Mouse (Mus musculus): ENCODE measurements around the gene Mlst8. TPM values are rescaled to one million over a fixed set of nuclear protein-coding genes. Genes with fewer than 3 reads are reported as not detected.

Mlst8 gene
- polyA plus RNA-seq, 1 experiment from 2014 or later, result 29.8 TPM

GRCm38 (mm10) chr17:24494627-24495335 is 15.9 kb upstream of the Mlst8 start:
- no peak for ATAC-seq (ENCODE audit: low read depth)
- H3K4me2 ChIP-seq (ENCODE audit: low read depth, low read length), result no peak overlapping the region
- no peak overlapping the region for H3K27ac ChIP-seq (ENCODE audit: low read length)
- no peak overlapping the region for H3K9ac ChIP-seq (ENCODE audit: low read length)
- no peaks in the 10 kb centered on the region for H3K36me3 ChIP-seq (ENCODE audit: control insufficient read depth, insufficient read depth, low read length)
- H3K27me3 ChIP-seq (ENCODE audit: control insufficient read depth, insufficient read depth, low read depth, low read length), result peaks cover 7% of the 10 kb centered on the region
- H3K4me1 ChIP-seq (replicated peaks; ENCODE audit: control insufficient read depth, insufficient read depth, low read length), result no peaks in the 10 kb centered on the region
- H3K9me3 ChIP-seq (ENCODE audit: control insufficient read depth, low read length), result no peaks in the 10 kb centered on the region
- no peak overlapping the region for H3K4me3 ChIP-seq (ENCODE audit: low read length)
- 45% methylated on average over 2 of the region's 2 CpGs for WGBS

DNA sequence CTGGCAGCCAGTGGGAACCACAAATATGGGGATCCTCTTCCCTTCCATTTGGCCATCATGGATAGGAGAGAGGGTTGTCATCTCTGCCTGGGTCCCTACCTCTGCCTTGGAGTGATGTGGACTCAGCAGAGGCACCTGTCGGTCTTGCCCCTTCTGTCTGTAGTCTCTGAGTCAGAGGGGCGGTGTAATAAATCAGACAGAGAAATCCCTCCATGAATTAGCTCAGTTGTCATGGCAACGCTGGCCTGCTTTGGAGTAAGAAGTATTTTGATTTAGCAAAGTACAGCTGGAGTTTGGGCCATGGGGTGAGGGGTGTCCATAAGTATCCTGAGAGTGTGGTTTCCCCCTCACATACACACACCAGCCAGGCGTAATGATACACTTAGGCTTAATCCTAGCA is 11.5 kb upstream of the Mlst8 start:
- WGBS, result 66% methylated on average over 4 of the region's 4 CpGs
- no peak for ATAC-seq (ENCODE audit: low read depth)
- no peak overlapping the region for H3K4me3 ChIP-seq (ENCODE audit: low read length)
- peaks cover 9% of the 10 kb centered on the region for H3K4me1 ChIP-seq (replicated peaks; ENCODE audit: control insufficient read depth, insufficient read depth, low read length)
- peaks cover 32% of the 10 kb centered on the region for H3K27me3 ChIP-seq (ENCODE audit: control insufficient read depth, insufficient read depth, low read depth, low read length)
- H3K27ac ChIP-seq (ENCODE audit: low read length), result no peak overlapping the region
- H3K9ac ChIP-seq (ENCODE audit: low read length), result no peak overlapping the region
- no peak overlapping the region for H3K4me2 ChIP-seq (ENCODE audit: low read depth, low read length)
- H3K9me3 ChIP-seq (ENCODE audit: control insufficient read depth, low read length), result no peaks in the 10 kb centered on the region
- no peaks in the 10 kb centered on the region for H3K36me3 ChIP-seq (ENCODE audit: control insufficient read depth, insufficient read depth, low read length)

- 0 out of 2 replicates have a peak, but pooled peaks have one; percentile 24 for ATAC-seq (ENCODE audit: low read depth)
- H3K9me3 ChIP-seq (ENCODE audit: control insufficient read depth, low read length), result no peaks in the 10 kb centered on the region
These were observed 10.6 kb upstream of the Mlst8 start for GRCm38 (mm10) chr17:24489265-24490030.

GRCm38 (mm10) chr17:24488662-24489264 is 9.9 kb upstream of the Mlst8 start:
- Histone ChIP-seq H3K27me3 (ENCODE audit: control insufficient read depth, insufficient read depth, low read depth, low read length) (peaks cover 32% of the 10 kb centered on the region), H3K9me3 (ENCODE audit: control insufficient read depth, low read length) (no peaks in the 10 kb centered on the region), H3K4me3 (ENCODE audit: low read length) (peak overlapping the region; percentile 72), H3K27ac (ENCODE audit: low read length) (no peak overlapping the region), H3K9ac (ENCODE audit: low read length) (peak overlapping the region; percentile 74), H3K36me3 (ENCODE audit: control insufficient read depth, insufficient read depth, low read length) (no peaks in the 10 kb centered on the region), H3K4me2 (ENCODE audit: low read depth, low read length) (peak overlapping the region; percentile 100), H3K4me1 (replicated peaks; ENCODE audit: control insufficient read depth, insufficient read depth, low read length) (peaks cover 9% of the 10 kb centered on the region)
- WGBS, result under 1% methylated on average over 44 of the region's 81 CpGs
- peak; percentile 74 for ATAC-seq (ENCODE audit: low read depth)

More at GRCm38 (mm10) chr17:24489265-24490030, 10.6 kb upstream of the Mlst8 start:
- Histone ChIP-seq H3K36me3 (ENCODE audit: control insufficient read depth, insufficient read depth, low read length) (no peaks in the 10 kb centered on the region), H3K9ac (ENCODE audit: low read length) (peak overlapping the region; percentile 74), H3K4me1 (replicated peaks; ENCODE audit: control insufficient read depth, insufficient read depth, low read length) (peaks cover 9% of the 10 kb centered on the region), H3K27ac (ENCODE audit: low read length) (no peak overlapping the region), H3K4me3 (ENCODE audit: low read length) (peak overlapping the region; percentile 72), H3K4me2 (ENCODE audit: low read depth, low read length) (peak overlapping the region; percentile 100), H3K27me3 (ENCODE audit: control insufficient read depth, insufficient read depth, low read depth, low read length) (peaks cover 32% of the 10 kb centered on the region)
- 19% methylated on average over 19 of the region's 19 CpGs for WGBS

DNA sequence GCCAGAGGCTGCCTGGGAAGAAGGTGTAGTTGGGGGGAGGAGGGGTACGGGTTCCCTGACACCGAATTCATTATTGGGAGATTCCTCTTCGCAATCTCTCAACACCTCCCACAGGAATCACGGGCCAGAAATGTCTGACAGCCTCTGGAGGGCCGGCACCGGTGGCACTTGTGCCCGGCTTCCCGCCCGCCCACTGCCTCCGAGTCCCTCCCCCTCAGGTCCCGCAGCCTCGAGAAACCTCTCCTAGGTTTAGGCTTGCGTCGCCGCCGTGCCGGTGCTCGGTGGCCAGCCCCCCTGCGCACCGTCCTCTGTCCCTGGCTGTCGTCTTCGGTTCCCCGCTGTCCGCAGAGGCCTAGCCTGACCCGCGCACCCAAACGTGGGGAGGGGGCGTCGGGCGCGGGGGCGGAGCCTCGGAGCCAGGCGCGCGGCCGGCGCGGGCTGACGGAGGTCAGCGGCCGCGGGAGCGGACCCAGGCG is 9.3 kb upstream of the Mlst8 start, which contains the start of gene Caskin1:
Gene Caskin1, plus strand, starts transcription at position 416 of the 476 bp plus-strand sequence.
- H3K9me3 ChIP-seq (ENCODE audit: control insufficient read depth, low read length), result no peaks in the 10 kb centered on the region
- H3K36me3 ChIP-seq (ENCODE audit: control insufficient read depth, insufficient read depth, low read length), result no peaks in the 10 kb centered on the region
- H3K4me3 ChIP-seq (ENCODE audit: low read length), result peak within 1 kb of the TSS; percentile 72
- H3K27ac ChIP-seq (ENCODE audit: low read length), result no peak within 1 kb of the TSS
- peaks cover 32% of the 10 kb centered on the region for H3K27me3 ChIP-seq (ENCODE audit: control insufficient read depth, insufficient read depth, low read depth, low read length)
- peak; percentile 57 for ATAC-seq (ENCODE audit: low read depth)
- H3K4me2 ChIP-seq (ENCODE audit: low read depth, low read length), result peak within 1 kb of the TSS; percentile 100
- H3K4me1 ChIP-seq (replicated peaks; ENCODE audit: control insufficient read depth, insufficient read depth, low read length), result peaks cover 9% of the 10 kb centered on the region
- peak within 1 kb of the TSS; percentile 74 for H3K9ac ChIP-seq (ENCODE audit: low read length)
- under 1% methylated on average over 37 of the region's 45 CpGs for WGBS

DNA sequence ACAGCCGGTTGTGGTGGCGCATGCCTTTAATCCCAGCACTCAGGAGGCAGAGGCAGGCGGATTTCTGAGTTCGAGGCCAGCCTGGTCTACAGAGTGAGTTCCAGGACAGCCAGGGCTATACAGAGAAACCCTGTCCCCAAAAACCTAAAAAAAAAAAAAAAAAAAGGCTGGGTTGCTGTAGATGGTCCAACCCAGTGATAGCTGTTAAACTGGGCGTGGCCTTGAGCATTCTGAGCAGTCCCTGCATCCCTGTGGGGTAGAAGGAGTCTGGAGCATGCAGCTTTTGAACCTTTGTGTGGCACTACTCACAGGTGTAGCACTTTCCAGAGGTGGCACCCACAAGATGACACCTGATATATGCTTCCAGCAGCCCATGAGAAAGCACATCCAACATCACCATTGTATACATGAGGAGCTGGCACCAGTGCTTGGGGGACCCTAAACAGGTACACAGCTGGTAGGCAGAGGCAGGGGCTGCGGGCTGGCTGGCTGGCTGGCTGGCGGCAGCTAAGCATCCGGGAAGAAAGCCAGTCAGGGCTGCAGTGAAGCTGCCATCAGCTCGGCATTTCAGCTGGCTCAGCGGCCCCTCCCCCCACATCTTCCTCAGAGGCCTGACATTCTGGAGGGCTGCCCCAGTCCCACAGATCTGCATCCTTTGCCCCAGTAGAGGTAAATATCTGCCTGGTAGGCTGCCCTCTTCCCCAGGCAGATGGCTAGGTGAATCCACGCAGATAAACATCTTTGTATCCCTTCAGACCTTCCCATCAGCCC is 6.4 kb upstream of the Mlst8 start:
- H3K4me2 ChIP-seq (ENCODE audit: low read depth, low read length), result no peak overlapping the region
- no peak for ATAC-seq (ENCODE audit: low read depth)
- 48% methylated on average over 11 of the region's 11 CpGs for WGBS
- H3K9me3 ChIP-seq (ENCODE audit: control insufficient read depth, low read length), result no peaks in the 10 kb centered on the region
- peaks cover 30% of the 10 kb centered on the region for H3K27me3 ChIP-seq (ENCODE audit: control insufficient read depth, insufficient read depth, low read depth, low read length)
- H3K4me3 ChIP-seq (ENCODE audit: low read length), result no peak overlapping the region
- H3K9ac ChIP-seq (ENCODE audit: low read length), result no peak overlapping the region
- peaks cover 9% of the 10 kb centered on the region for H3K4me1 ChIP-seq (replicated peaks; ENCODE audit: control insufficient read depth, insufficient read depth, low read length)
- H3K36me3 ChIP-seq (ENCODE audit: control insufficient read depth, insufficient read depth, low read length), result no peaks in the 10 kb centered on the region
- no peak overlapping the region for H3K27ac ChIP-seq (ENCODE audit: low read length)

- Histone ChIP-seq H3K36me3 (ENCODE audit: control insufficient read depth, insufficient read depth, low read length) (no peaks in the 10 kb centered on the region), H3K4me1 (replicated peaks; ENCODE audit: control insufficient read depth, insufficient read depth, low read length) (peaks cover 8% of the 10 kb centered on the region), H3K4me2 (ENCODE audit: low read depth, low read length) (no peak overlapping the region), H3K9ac (ENCODE audit: low read length) (no peak overlapping the region), H3K9me3 (ENCODE audit: control insufficient read depth, low read length) (no peaks in the 10 kb centered on the region), H3K27ac (ENCODE audit: low read length) (no peak overlapping the region), H3K27me3 (ENCODE audit: control insufficient read depth, insufficient read depth, low read depth, low read length) (peaks cover 14% of the 10 kb centered on the region), H3K4me3 (ENCODE audit: low read length) (no peak overlapping the region)
- WGBS, result 80% methylated on average over 3 of the region's 3 CpGs
- no peak for ATAC-seq (ENCODE audit: low read depth)
These were observed 4.6 kb upstream of the Mlst8 start for GRCm38 (mm10) chr17:24483495-24483894.

GRCm38 (mm10) chr17:24481027-24481815 is 2.3 kb upstream of the Mlst8 start:
- Histone ChIP-seq H3K4me1 (replicated peaks; ENCODE audit: control insufficient read depth, insufficient read depth, low read length) (peaks cover 10% of the 10 kb centered on the region), H3K36me3 (ENCODE audit: control insufficient read depth, insufficient read depth, low read length) (peaks cover 7% of the 10 kb centered on the region), H3K4me2 (ENCODE audit: low read depth, low read length) (no peak overlapping the region), H3K27me3 (ENCODE audit: control insufficient read depth, insufficient read depth, low read depth, low read length) (no peaks in the 10 kb centered on the region), H3K27ac (ENCODE audit: low read length) (no peak overlapping the region), H3K4me3 (ENCODE audit: low read length) (no peak overlapping the region), H3K9me3 (ENCODE audit: control insufficient read depth, low read length) (no peaks in the 10 kb centered on the region), H3K9ac (ENCODE audit: low read length) (no peak overlapping the region)
- no peak for ATAC-seq (ENCODE audit: low read depth)
- 90% methylated on average over 20 of the region's 20 CpGs for WGBS
